Mouse (Mus musculus) embryo, embryonic 11 days (tissue): ENCODE data around the gene Cntrob.
A peak's percentile ranks its signal among the peaks of the same experiment; 100 is the strongest.
"Not testable (repeated sequence)": the region's sequence is repeated elsewhere in the genome, so short reads cannot be mapped to it uniquely, and the experiment has no call there.

Source experiments
- DNase-seq: peaks from one replicate; pipeline ENCODE4 v3.0.0-alpha.2; 2015

Gene Cntrob

GRCm38 (mm10) chr11:69340161-69341131, 16.9 kb upstream of the Cntrob start, which contains the start of gene Rnf227:
Gene Rnf227 (plus strand): TSS chr11:69340461.
- peak; percentile 91 for DNase-seq

- DNase-seq, result no peak
Measured at GRCm38 (mm10) chr11:69334796-69335195, 11.2 kb upstream of the Cntrob start.

- no peak for DNase-seq
Measured at GRCm38 (mm10) chr11:69333922-69334321, 10.3 kb upstream of the Cntrob start.

GRCm38 (mm10) chr11:69332713-69333253, 9.2 kb upstream of the Cntrob start:
- DNase-seq, result peak; percentile 28

- peak; percentile 90 for DNase-seq
Measured at GRCm38 (mm10) chr11:69331929-69332405, 8.4 kb upstream of the Cntrob start.

GRCm38 (mm10) chr11:69331152-69331551, 7.6 kb upstream of the Cntrob start:
- DNase-seq, result no peak

GRCm38 (mm10) chr11:69328517-69328916, 4.9 kb upstream of the Cntrob start:
- no peak for DNase-seq

- no peak for DNase-seq
Measured at GRCm38 (mm10) chr11:69327648-69328047, 4.1 kb upstream of the Cntrob start.

GRCm38 (mm10) chr11:69327157-69327442, 3.5 kb upstream of the Cntrob start:
- DNase-seq, result no peak

GRCm38 (mm10) chr11:69326408-69327156, 3.0 kb upstream of the Cntrob start:
- peak; percentile 35 for DNase-seq

- DNase-seq, result peak; percentile 94
Measured at GRCm38 (mm10) chr11:69325628-69326407, 2.2 kb upstream of the Cntrob start, which contains the start of gene Kcnab3. Gene Kcnab3 (plus strand): TSS chr11:69326258.

- DNase-seq, result no peak
Measured at GRCm38 (mm10) chr11:69324749-69325148, 1.2 kb upstream of the Cntrob start.

GRCm38 (mm10) chr11:69322693-69323471, 693 bp downstream of the Cntrob start:
- peak; percentile 31 for DNase-seq

- no peak for DNase-seq
Measured at GRCm38 (mm10) chr11:69322010-69322409, 1.6 kb downstream of the Cntrob start.

- no peak for DNase-seq
Measured at GRCm38 (mm10) chr11:69321580-69321979, 2.0 kb downstream of the Cntrob start.

GRCm38 (mm10) chr11:69318000-69318399, 5.6 kb downstream of the Cntrob start:
- not testable (repeated sequence) for DNase-seq

- DNase-seq, result no peak
Measured at GRCm38 (mm10) chr11:69316361-69316760, 7.2 kb downstream of the Cntrob start.

GRCm38 (mm10) chr11:69311266-69311665, 12.3 kb downstream of the Cntrob start:
- DNase-seq, result no peak

GRCm38 (mm10) chr11:69306039-69306438, 17.5 kb downstream of the Cntrob start:
- DNase-seq, result no peak

GRCm38 (mm10) chr11:69305291-69305690, 18.3 kb downstream of the Cntrob start:
- DNase-seq, result no peak

- no peak for DNase-seq
Measured at GRCm38 (mm10) chr11:69302817-69303216, 20.8 kb downstream of the Cntrob start.

- no peak for DNase-seq
Measured at GRCm38 (mm10) chr11:69298231-69298630, 25.3 kb downstream of the Cntrob start.
